Mouse (Mus musculus) testis, adult 2 months (tissue): ENCODE data around the gene Metrn. TPM values are rescaled to one million over a fixed set of nuclear protein-coding genes. Genes with fewer than 3 reads are reported as not detected.

Source experiments
- H3K27ac ChIP-seq: fragments of 200-500 bp; 2 replicates; pipeline ENCODE4 v1.5.1; 2012; ENCODE audit warnings: low read depth, low read length; ENCODE audit not compliant: control insufficient read depth, insufficient read depth
- H3K27me3 ChIP-seq: fragments of 200-500 bp; 2 replicates; pipeline ENCODE4 v1.6.1; 2012; ENCODE audit warnings: mild to moderate bottlenecking, low read length, moderate library complexity; ENCODE audit not compliant: control insufficient read depth, insufficient read depth
- H3K36me3 ChIP-seq: fragments of 200-500 bp; 2 replicates; pipeline ENCODE4 v1.6.1; 2012; ENCODE audit warnings: mild to moderate bottlenecking, low read length; ENCODE audit not compliant: control insufficient read depth, insufficient read depth
- H3K4me1 ChIP-seq: fragments of 200-500 bp; 2 replicates; pipeline ENCODE4 v1.6.1; 2012; ENCODE audit warnings: low read length; ENCODE audit not compliant: control insufficient read depth, insufficient read depth
- H3K4me3 ChIP-seq: fragments of 200-500 bp; 2 replicates; pipeline ENCODE4 v1.5.1; 2012; ENCODE audit warnings: low read depth, mild to moderate bottlenecking, low read length, moderate library complexity, mixed read lengths; ENCODE audit not compliant: control insufficient read depth
- CTCF ChIP-seq: fragments of 200-500 bp; IDR thresholded peaks from 2 replicates; pipeline ENCODE4 v1.5.1; 2012; ENCODE audit warnings: low read depth, mild to moderate bottlenecking, inconsistent platforms, low read length, moderate library complexity; ENCODE audit not compliant: control insufficient read depth, insufficient read depth, insufficient replicate concordance
- POLR2A ChIP-seq: fragments of 200-500 bp; IDR thresholded peaks from 2 replicates; pipeline ENCODE4 v1.6.1; 2012; ENCODE audit warnings: low read depth, mild to moderate bottlenecking, inconsistent platforms, low read length, moderate library complexity; ENCODE audit not compliant: control insufficient read depth
- polyA plus RNA-seq: library from polyadenylated mRNA; depleted of rRNA; stranded (reverse); fragments of >200 nt; gene quantifications from 2 replicates; pipeline ENCODE4 v1.2.3, GENCODE M21; 2012

The Metrn gene
- polyA plus RNA-seq, 1 experiment, result 19.4 TPM

DNA sequence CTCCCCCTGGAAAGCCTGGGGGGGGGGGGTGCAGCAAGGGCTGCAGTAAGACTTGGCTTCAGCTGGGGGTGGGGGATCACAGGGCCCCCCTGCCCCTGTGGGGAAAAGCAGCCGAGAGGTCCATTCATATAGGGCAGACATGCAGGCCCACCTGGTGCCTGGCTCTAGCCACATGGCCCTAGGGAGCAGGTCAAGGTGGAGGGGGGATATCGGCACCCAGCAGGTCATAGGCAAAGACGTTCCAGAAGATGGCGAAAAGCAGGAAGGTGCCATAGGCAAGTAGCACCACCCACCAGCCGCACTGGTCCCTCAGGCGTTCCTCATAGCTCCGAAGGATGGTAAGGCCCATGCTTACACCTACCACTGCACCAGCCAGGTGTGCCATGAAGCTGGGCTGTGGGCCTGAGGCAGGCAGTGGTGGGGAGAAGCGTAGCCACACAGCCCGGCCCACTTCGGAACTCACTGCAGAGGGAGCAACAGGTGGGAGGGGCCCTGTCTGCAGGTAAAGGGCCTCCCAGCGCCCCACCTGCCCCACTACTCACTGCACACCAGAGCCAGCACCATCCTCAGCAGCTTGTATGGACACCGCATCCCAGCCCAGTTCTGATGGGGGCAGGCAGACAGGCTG lies 37.8 kb upstream of the Metrn start:
- Histone ChIP-seq H3K27ac (no peak overlapping the region), H3K4me1 (peaks cover 40% of the 10 kb centered on the region), H3K36me3 (no peaks in the 10 kb centered on the region), H3K27me3 (no peaks in the 10 kb centered on the region), H3K4me3 (no peak overlapping the region)
- TF ChIP-seq CTCF (no peak), POLR2A (no peak)

DNA sequence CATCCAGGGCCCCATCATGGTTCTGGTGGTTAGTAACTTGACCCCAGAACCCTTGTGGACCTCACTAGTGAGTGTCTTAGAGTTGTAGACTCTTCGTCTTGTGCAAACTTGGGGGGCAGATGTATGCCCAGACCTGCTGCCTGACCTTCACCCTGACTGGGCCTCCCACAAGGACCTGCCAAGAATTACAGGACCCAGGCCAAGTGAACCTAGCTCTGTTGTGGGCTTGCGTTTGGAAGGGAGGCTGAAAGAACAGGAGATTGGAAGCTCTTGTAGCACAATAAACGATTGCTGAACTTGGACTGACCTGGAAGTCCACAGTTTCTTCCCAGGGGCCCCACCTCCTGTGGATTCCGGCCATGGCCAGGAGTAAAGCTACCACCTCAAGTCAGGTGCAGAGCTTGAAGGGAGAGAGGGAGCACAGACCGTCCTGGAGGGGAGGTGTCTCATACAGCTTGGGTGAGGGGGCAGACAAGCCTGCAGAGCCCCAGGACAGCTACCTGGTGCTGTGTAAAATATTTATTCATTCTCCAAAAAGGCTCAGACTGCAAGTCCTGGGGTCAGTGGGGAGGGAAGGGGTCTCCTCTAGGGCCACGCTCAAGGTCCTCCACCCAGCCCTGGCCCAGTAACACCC lies 37.1 kb upstream of the Metrn start:
- no peak for TF ChIP-seq POLR2A
- TF ChIP-seq CTCF, result no peak
- Histone ChIP-seq H3K27me3 (no peaks in the 10 kb centered on the region), H3K4me3 (peak overlapping the region; percentile 92), H3K36me3 (no peaks in the 10 kb centered on the region), H3K4me1 (peaks cover 45% of the 10 kb centered on the region), H3K27ac (peak overlapping the region; percentile 95)

DNA sequence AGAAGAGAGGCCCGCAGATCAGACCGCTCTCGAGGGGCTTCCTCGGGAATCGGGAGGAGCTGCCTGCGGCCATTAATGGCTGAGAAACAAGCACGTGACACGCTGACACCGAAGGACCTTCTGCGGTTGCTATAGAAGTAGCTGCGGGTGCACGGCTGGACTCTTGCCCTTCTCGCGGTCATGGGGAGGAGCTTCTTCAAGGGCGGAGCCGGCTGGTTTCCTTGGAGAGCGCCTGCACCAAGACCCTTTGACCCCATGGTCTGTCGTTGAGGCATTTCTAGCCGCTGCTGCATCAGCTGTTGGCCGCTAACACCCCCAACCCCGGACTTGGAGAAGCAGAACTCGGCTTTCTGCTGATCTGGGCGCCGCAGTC lies 36.3 kb upstream of the Metrn start, which contains the start of gene Stub1:
Gene Stub1, minus strand, starts transcription at position 114 of the 373 bp plus-strand sequence.
- peaks cover 49% of the 10 kb centered on the region for H3K4me1 ChIP-seq
- TF ChIP-seq POLR2A (peak; percentile 12; the same call in 1 of the 2 replicates), CTCF (no peak)
- no peaks in the 10 kb centered on the region for H3K36me3 ChIP-seq
- H3K27me3 ChIP-seq, result no peaks in the 10 kb centered on the region
- H3K4me3 ChIP-seq, result peak within 1 kb of the TSS; percentile 92
- H3K27ac ChIP-seq, result peak within 1 kb of the TSS; percentile 95

DNA sequence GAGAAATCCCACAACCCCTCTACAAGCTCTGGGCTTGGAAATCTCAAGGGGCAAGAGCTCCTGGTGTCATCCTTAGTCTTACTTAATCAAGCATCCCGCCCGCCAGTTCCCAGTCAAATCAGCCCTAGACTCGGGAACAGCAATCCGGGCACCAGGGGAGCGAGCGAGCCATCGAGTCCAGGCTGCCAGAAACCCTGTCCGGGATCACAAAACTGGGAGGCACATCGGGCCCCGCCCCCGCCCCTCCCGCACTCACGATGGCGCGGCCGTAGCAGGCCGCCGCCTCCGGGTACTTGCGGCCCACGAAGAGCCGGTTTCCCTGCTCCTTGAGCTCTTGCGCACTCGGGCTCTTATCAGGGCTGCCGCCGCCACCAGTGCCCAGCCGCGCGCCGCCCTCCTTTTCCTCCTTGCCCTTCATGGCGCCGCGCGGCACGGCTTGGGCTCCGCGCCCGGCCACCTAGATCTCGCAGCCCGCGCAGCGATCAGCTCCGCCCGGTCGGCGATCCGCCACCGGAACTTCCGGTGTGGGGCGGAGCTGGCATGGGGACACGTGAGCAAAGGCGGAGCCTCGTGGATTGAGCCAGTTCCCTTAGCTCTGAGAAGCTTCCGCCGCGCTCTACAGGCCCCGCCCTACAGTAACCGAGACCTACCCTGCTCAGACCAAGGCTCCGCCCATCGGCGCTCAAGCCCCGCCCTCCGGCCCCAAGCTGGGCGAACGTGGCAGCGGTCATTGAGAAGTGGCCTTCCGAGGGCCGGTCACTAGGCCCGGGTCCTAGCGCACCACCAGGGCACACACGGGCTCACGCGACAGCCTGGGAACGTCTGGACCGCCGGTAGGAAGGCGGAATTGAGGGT lies 35.7 kb upstream of the Metrn start:
- no peaks in the 10 kb centered on the region for H3K36me3 ChIP-seq
- no peak for TF ChIP-seq CTCF
- TF ChIP-seq POLR2A, result peak; percentile 87
- no peaks in the 10 kb centered on the region for H3K27me3 ChIP-seq
- peak overlapping the region; percentile 92 for H3K4me3 ChIP-seq
- peaks cover 51% of the 10 kb centered on the region for H3K4me1 ChIP-seq
- H3K27ac ChIP-seq, result peak overlapping the region; percentile 95

DNA sequence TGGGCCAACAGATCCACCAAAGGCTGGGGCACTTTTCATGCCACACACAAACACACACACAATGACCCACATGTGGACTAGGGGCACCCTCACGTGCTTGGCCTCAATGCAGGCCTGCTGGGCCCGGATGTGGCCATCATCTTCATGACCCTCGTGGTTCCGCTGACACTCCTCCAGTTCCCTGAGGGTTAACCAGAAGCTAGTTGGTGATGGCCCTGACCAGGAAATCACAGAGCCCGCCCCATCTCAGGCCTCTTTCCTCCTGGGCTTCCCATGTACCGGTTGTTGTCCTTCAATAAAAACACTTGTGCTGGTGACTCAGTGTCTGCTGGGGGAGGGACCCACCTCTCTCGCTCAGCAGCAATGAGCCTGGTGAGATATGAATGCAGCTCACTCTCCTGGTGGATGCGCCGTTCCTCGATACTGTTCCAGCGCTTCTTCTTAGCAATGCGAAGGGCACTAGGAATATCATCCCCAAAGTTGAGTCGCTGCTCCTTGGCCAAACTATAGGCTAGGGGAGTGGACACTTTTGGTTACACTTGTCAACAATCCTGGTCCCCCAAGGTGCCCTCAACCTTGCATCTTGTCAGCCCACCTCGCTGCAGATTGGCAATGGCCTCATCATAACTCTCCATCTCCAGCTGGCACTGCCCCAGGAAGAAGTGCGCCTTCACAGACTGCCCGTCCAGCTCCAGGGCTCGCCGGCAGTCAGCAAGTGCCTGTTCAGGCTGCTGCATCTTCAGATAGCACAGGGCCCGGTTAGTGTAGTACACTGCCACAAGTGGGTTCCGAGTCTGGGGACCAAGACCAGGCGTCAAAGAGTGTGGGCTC lies 34.7 kb upstream of the Metrn start:
- no peak for TF ChIP-seq CTCF
- no peak for TF ChIP-seq POLR2A
- Histone ChIP-seq H3K27me3 (no peaks in the 10 kb centered on the region), H3K4me1 (peaks cover 45% of the 10 kb centered on the region), H3K27ac (no peak overlapping the region; the same call in 1 of the 2 replicates), H3K4me3 (peak overlapping the region; percentile 92), H3K36me3 (no peaks in the 10 kb centered on the region)

DNA sequence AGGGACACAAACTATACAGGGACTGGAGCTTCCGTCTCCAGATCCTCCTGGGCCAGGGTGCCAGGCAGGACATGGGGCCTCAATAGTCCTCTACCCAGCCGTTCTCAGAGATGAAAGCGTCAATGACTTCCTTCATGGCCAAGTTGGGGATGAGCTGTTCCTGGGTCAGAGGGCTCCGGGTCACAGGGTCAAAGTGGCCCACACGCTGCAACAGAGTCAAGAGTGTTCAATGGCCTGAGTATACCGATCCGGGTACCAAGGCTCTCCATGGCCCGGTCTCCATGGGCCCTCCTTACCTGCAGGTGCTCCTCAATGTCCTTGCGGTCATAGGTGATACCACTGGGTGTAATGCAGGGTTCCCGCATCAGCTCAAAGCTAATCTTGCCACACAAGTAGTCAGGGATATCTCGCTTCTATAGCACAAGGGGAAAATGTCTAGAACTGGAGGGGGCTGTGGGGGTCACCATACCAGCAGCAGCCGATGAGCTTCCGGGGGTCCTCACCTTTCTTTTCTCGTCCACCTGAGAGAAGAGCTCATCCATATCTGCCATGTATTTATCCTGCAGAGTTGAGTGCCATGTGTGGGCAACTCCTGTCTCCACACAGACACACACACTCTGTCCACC lies 34.0 kb upstream of the Metrn start:
- TF ChIP-seq POLR2A (no peak), CTCF (no peak)
- Histone ChIP-seq H3K4me3 (no peak overlapping the region), H3K36me3 (no peaks in the 10 kb centered on the region; the same call in 1 of the 2 replicates), H3K4me1 (peaks cover 39% of the 10 kb centered on the region), H3K27me3 (no peaks in the 10 kb centered on the region), H3K27ac (no peak overlapping the region)
